Mouse (Mus musculus) megakaryocyte, embryonic 14.5 days (primary cell): ENCODE results near the gene Ddb1. TPM values are rescaled to one million over a fixed set of nuclear protein-coding genes. Genes with fewer than 3 reads are reported as not detected.

Source experiments
- H3K27me3 ChIP-seq: replicated peaks from 2 replicates; pipeline ENCODE3; 2012; ENCODE audit warnings: inconsistent platforms
- H3K36me3 ChIP-seq: replicated peaks from 2 replicates; pipeline ENCODE3; 2012; ENCODE audit warnings: low read length, inconsistent platforms, mixed read lengths
- H3K4me1 ChIP-seq: 2 replicates; pipeline ENCODE4 v1.6.1; 2012; ENCODE audit warnings: inconsistent platforms
- H3K4me3 ChIP-seq: replicated peaks from 2 replicates; pipeline ENCODE3; 2012; ENCODE audit warnings: moderate library complexity, mild to moderate bottlenecking, inconsistent platforms
- H3K9me3 ChIP-seq: 2 replicates; pipeline ENCODE4 v1.6.1; 2012; ENCODE audit warnings: inconsistent platforms
- FLI1 ChIP-seq: IDR thresholded peaks from 2 replicates; pipeline ENCODE4 v1.6.1; 2012; ENCODE audit warnings: low read length, inconsistent platforms, mixed read lengths
- GATA1 ChIP-seq: IDR thresholded peaks from 3 replicates; pipeline ENCODE4 v1.6.1; 2012; ENCODE audit warnings: mixed read lengths, low read length, inconsistent platforms, borderline replicate concordance
- polyA plus RNA-seq: library from polyadenylated mRNA; stranded (reverse); fragments of >175 nt; gene quantifications from 2 replicates; pipeline ENCODE4 v1.2.3, GENCODE M21; 2012; ENCODE audit warnings: low replicate concordance; ENCODE audit not compliant: insufficient read depth

Gene Ddb1
- polyA plus RNA-seq, 1 experiment: 9.8 TPM

GRCm38 (mm10) chr19:10565217-10565616 is 39.9 kb upstream of the Ddb1 start:
- no peak for TF ChIP-seq GATA1
- TF ChIP-seq FLI1: no peak
- Histone ChIP-seq H3K4me3 (peak overlapping the region; percentile 62), H3K27me3 (no peaks in the 10 kb centered on the region), H3K4me1 (peaks cover 73% of the 10 kb centered on the region), H3K9me3 (no peaks in the 10 kb centered on the region), H3K36me3 (peaks cover 21% of the 10 kb centered on the region)

- Histone ChIP-seq H3K36me3 (peaks cover 65% of the 10 kb centered on the region), H3K9me3 (no peaks in the 10 kb centered on the region), H3K27me3 (no peaks in the 10 kb centered on the region), H3K4me3 (no peak overlapping the region), H3K4me1 (peaks cover 50% of the 10 kb centered on the region)
- no peak for TF ChIP-seq FLI1
- TF ChIP-seq GATA1: no peak
These were observed 35.5 kb upstream of the Ddb1 start for GRCm38 (mm10) chr19:10569627-10570026.

- Histone ChIP-seq H3K36me3 (peaks cover 69% of the 10 kb centered on the region), H3K4me1 (peaks cover 54% of the 10 kb centered on the region), H3K4me3 (peak within 1 kb of the TSS; percentile 92), H3K27me3 (no peaks in the 10 kb centered on the region), H3K9me3 (no peaks in the 10 kb centered on the region)
- TF ChIP-seq FLI1 (peak; percentile 73; the same call in 1 of the 2 replicates), GATA1 (no peak)
These were observed 28.2 kb upstream of the Ddb1 start, which contains the start of the genes Cyb561a3 and Tmem138 for GRCm38 (mm10) chr19:10576690-10577561. TSS of gene Cyb561a3 (plus strand) at chr19:10577172. TSS of gene Tmem138 (minus strand) at chr19:10577362.

GRCm38 (mm10) chr19:10580102-10580501 is 25.0 kb upstream of the Ddb1 start:
- Histone ChIP-seq H3K36me3 (peaks cover 63% of the 10 kb centered on the region), H3K4me1 (peaks cover 68% of the 10 kb centered on the region), H3K9me3 (no peaks in the 10 kb centered on the region), H3K4me3 (no peak overlapping the region), H3K27me3 (no peaks in the 10 kb centered on the region)
- TF ChIP-seq GATA1 (no peak), FLI1 (no peak)

- Histone ChIP-seq H3K4me3 (no peak overlapping the region), H3K36me3 (peaks cover 61% of the 10 kb centered on the region), H3K9me3 (no peaks in the 10 kb centered on the region), H3K4me1 (peaks cover 64% of the 10 kb centered on the region), H3K27me3 (no peaks in the 10 kb centered on the region)
- TF ChIP-seq GATA1 (no peak), FLI1 (no peak)
These were observed 24.4 kb upstream of the Ddb1 start for GRCm38 (mm10) chr19:10580761-10581160.

GRCm38 (mm10) chr19:10581984-10582383 is 23.1 kb upstream of the Ddb1 start:
- H3K4me1 ChIP-seq: peaks cover 67% of the 10 kb centered on the region
- no peaks in the 10 kb centered on the region for H3K27me3 ChIP-seq
- no peak for TF ChIP-seq GATA1
- H3K36me3 ChIP-seq: peaks cover 71% of the 10 kb centered on the region
- peak overlapping the region; percentile 40 for H3K4me3 ChIP-seq
- H3K9me3 ChIP-seq: no peaks in the 10 kb centered on the region

- TF ChIP-seq GATA1: no peak
- TF ChIP-seq FLI1: no peak
- no peak overlapping the region for H3K4me3 ChIP-seq
- peaks cover 85% of the 10 kb centered on the region for H3K36me3 ChIP-seq
- H3K27me3 ChIP-seq: no peaks in the 10 kb centered on the region
- peaks cover 79% of the 10 kb centered on the region for H3K4me1 ChIP-seq
- H3K9me3 ChIP-seq: no peaks in the 10 kb centered on the region
These were observed 21.5 kb upstream of the Ddb1 start for GRCm38 (mm10) chr19:10583550-10584146.

GRCm38 (mm10) chr19:10585112-10585511 is 20.0 kb upstream of the Ddb1 start:
- Histone ChIP-seq H3K27me3 (no peaks in the 10 kb centered on the region), H3K9me3 (no peaks in the 10 kb centered on the region), H3K4me3 (no peak overlapping the region), H3K36me3 (peaks cover 84% of the 10 kb centered on the region), H3K4me1 (peaks cover 79% of the 10 kb centered on the region)
- TF ChIP-seq FLI1 (no peak), GATA1 (no peak)

- H3K4me3 ChIP-seq: no peak overlapping the region
- no peaks in the 10 kb centered on the region for H3K9me3 ChIP-seq
- no peak for TF ChIP-seq GATA1
- no peak for TF ChIP-seq FLI1
- H3K36me3 ChIP-seq: peaks cover 83% of the 10 kb centered on the region
- peaks cover 71% of the 10 kb centered on the region for H3K4me1 ChIP-seq
- H3K27me3 ChIP-seq: no peaks in the 10 kb centered on the region
These were observed 17.9 kb upstream of the Ddb1 start for GRCm38 (mm10) chr19:10587231-10587630.
